Mouse (Mus musculus) heart, postnatal 0 days (tissue): ENCODE data around the gene Ccn1. TPM values are rescaled to one million over a fixed set of nuclear protein-coding genes. Genes with fewer than 3 reads are reported as not detected.

Experiments used
- ATAC-seq: fragments of 200-750 bp; cut with Nextera tagmentation; 2 replicates; pipeline ENCODE4 v1.8.0; 2017; ENCODE audit warnings: low read depth, moderate number of reproducible peaks, moderate library complexity; ENCODE audit not compliant: insufficient read depth
- DNase-seq: peaks from one replicate; pipeline ENCODE4 v3.0.0-alpha.2; 2016; ENCODE audit warnings: low spot score
- H3K27ac ChIP-seq: fragments of 300-500 bp; sonication (generic); 2 replicates; pipeline ENCODE4 v1.5.1; 2014; ENCODE audit warnings: low read depth, mild to moderate bottlenecking
- H3K27me3 ChIP-seq: fragments of 300-500 bp; sonication (generic); 2 replicates; pipeline ENCODE4 v1.6.1; 2014; ENCODE audit warnings: low read length, mixed read lengths; ENCODE audit not compliant: control insufficient read depth, insufficient read depth
- H3K36me3 ChIP-seq: fragments of 300-500 bp; sonication (generic); replicated peaks from 2 replicates; pipeline ENCODE4 v1.6.1; 2014; ENCODE audit warnings: low read length, mixed read lengths; ENCODE audit not compliant: control insufficient read depth, insufficient read depth
- H3K4me1 ChIP-seq: fragments of 300-500 bp; sonication (generic); 2 replicates; pipeline ENCODE4 v1.6.1; 2014; ENCODE audit warnings: antibody characterized with exemption; ENCODE audit not compliant: control insufficient read depth, insufficient read depth
- H3K4me2 ChIP-seq: fragments of 300-500 bp; sonication (generic); 2 replicates; pipeline ENCODE4 v1.6.1; 2014; ENCODE audit warnings: low read depth, mild to moderate bottlenecking, low read length, moderate library complexity
- H3K4me3 ChIP-seq: fragments of 300-500 bp; sonication (generic); 2 replicates; pipeline ENCODE4 v1.5.1; 2014; ENCODE audit warnings: low read depth, low read length
- H3K9ac ChIP-seq: fragments of 300-500 bp; sonication (generic); replicated peaks from 2 replicates; pipeline ENCODE4 v1.6.1; 2014; ENCODE audit warnings: low read depth, low read length, mixed read lengths
- H3K9me3 ChIP-seq: fragments of 300-500 bp; sonication (generic); replicated peaks from 2 replicates; pipeline ENCODE4 v1.6.1; 2016; ENCODE audit warnings: low read length; ENCODE audit not compliant: control insufficient read depth
- CTCF ChIP-seq: IDR thresholded peaks from 2 replicates; pipeline ENCODE4 v1.5.1; 2016; ENCODE audit warnings: antibody characterized with exemption, control low read depth, low read depth
- EP300 ChIP-seq: IDR thresholded peaks from 2 replicates; pipeline ENCODE4 v1.6.1; 2016; ENCODE audit warnings: antibody characterized with exemption, low read depth
- WGBS: fragments of 180-500 bp; shearing (Covaris S2); extraction: QIAGEN DNeasy Blood & Tissue Kit; methylation state at CpG from one replicate; pipeline ENCODE4 v1.1.7; 2014; 5-methylcytosine and 5-hydroxymethylcytosine counted together
- polyA plus RNA-seq: library from polyadenylated mRNA; unstranded; fragments of >200 nt; fragmentation: Nextera tagmentation; extraction: Ambion mirVana; gene quantifications from 2 replicates; pipeline ENCODE4 v1.2.1, GENCODE M21; 2015
- total RNA-seq: library from RNA; depleted of rRNA; stranded (reverse); fragments of >200 nt; gene quantifications from 2 replicates; pipeline ENCODE4 v1.2.3, GENCODE M21; 2014; ENCODE audit warnings: low replicate concordance; rRNA removed

The Ccn1 gene
- total RNA-seq (91.1 and 92.3 TPM in 2 replicates), polyA plus RNA-seq (31.3 and 34.0 TPM in 2 replicates)

DNA sequence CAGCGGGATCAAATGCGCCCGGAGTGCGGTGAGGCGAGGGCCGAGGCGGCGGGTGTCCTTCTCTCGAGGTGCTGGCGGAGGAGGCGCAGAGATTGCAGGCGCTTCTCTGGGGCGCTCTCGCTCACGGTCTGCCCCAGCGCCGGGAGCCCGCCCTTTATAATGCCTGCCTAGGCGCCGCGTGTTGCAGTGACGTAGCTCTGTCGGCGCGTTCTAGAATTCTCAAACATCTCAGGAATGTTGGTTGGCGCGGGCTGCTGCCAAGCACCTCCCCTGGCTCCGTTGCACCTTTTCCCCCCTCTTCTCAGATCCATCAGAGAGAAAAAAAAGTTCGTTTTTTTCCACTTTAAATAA lies at the start of gene Ccn1:
TSS of gene Ccn1 (minus strand) at position 130 of the 351 bp plus-strand sequence.
- DNase-seq (peak; percentile 94), ATAC-seq (peak; percentile 75)
- Histone ChIP-seq H3K27me3 (no peaks in the 10 kb centered on the region), H3K9ac (peak within 1 kb of the TSS; percentile 91), H3K4me2 (peak within 1 kb of the TSS; percentile 84), H3K9me3 (no peaks in the 10 kb centered on the region), H3K4me1 (peaks cover 24% of the 10 kb centered on the region), H3K36me3 (peaks cover 17% of the 10 kb centered on the region), H3K4me3 (peak within 1 kb of the TSS; percentile 70), H3K27ac (peak within 1 kb of the TSS; percentile 96)
- TF ChIP-seq EP300 (no peak), CTCF (no peak)
- under 1% methylated on average over 29 of the region's 29 CpGs for whole genome bisulfite sequencing

DNA sequence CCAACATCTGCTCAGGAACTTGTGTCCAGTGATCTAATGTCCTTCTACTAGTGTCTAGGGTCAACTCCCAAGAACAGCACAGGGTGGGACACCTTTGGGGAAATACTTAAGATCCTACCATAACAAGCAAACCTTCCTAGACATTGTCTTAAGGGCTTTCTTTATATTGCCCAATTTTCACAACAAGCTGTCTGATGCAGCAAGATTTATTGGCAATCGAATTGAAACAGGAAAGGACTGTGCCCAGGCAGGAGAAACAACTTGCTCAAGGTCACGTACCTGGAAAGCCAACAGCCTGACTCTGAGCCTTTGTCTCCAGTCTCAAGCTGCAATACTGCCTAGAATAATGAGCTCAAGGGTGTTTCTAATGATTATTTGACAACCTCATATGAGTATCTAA lies 43.6 kb upstream of the Ccn1 start:
- Histone ChIP-seq H3K9me3 (no peaks in the 10 kb centered on the region), H3K4me1 (no peaks in the 10 kb centered on the region), H3K27me3 (no peaks in the 10 kb centered on the region), H3K4me2 (no peak overlapping the region), H3K36me3 (no peaks in the 10 kb centered on the region), H3K27ac (no peak overlapping the region), H3K9ac (no peak overlapping the region), H3K4me3 (no peak overlapping the region)
- no peak for ATAC-seq
- no peak for DNase-seq
- TF ChIP-seq EP300: no peak
- TF ChIP-seq CTCF: no peak
- WGBS: 85% methylated on average over 2 of the region's 2 CpGs

DNA sequence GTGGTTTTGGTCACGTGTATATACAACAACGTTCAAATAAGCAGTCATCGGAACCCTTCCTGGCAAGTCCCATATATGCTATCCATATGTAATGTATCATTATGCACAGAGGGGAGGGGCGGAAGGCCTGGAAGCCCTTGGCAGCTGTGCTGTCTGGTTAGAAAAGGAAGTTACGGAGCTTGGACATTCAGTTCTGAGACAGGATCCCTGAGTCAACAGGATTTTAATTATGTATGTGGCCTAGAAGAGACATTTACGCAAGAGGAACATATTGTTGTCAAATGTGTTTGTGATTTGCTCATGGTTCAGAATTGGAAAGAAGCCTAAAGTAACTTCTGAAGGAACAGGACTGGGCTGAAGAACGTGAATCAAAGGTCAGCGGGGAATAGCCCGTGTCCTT lies 42.3 kb upstream of the Ccn1 start:
- Histone ChIP-seq H3K4me3 (no peak overlapping the region), H3K9ac (no peak overlapping the region), H3K36me3 (no peaks in the 10 kb centered on the region), H3K4me1 (no peaks in the 10 kb centered on the region), H3K27ac (no peak overlapping the region), H3K9me3 (no peaks in the 10 kb centered on the region), H3K4me2 (no peak overlapping the region), H3K27me3 (no peaks in the 10 kb centered on the region)
- ATAC-seq (peak; percentile 36; the same call in 1 of the 2 replicates), DNase-seq (no peak)
- TF ChIP-seq EP300: no peak
- 77% methylated on average over 9 of the region's 9 CpGs for WGBS

DNA sequence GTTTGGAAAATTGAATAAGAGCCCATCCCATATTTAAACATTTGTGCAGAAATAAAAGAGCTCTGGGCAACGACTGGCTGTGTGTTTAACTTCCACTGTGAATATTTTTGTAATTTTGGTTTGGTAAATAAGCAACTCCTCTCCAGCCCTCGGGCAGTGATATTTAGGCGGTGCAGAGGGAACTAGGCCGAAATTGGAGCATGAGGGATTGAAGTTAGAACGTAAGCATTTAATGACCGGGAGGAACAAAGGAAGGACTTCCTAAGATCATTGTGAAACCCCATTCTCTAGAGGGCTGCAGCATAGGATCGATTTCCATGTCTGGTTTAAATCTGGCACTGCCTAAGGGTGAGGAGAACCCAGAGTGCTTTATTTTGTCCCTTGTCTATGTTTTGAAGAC lies 41.6 kb upstream of the Ccn1 start:
- Histone ChIP-seq H3K4me1 (no peaks in the 10 kb centered on the region), H3K36me3 (no peaks in the 10 kb centered on the region), H3K27ac (no peak overlapping the region), H3K4me3 (no peak overlapping the region), H3K27me3 (no peaks in the 10 kb centered on the region), H3K4me2 (no peak overlapping the region), H3K9me3 (no peaks in the 10 kb centered on the region), H3K9ac (no peak overlapping the region)
- DNase-seq (no peak), ATAC-seq (no peak)
- TF ChIP-seq EP300 (no peak), CTCF (no peak)
- 71% methylated on average over 7 of the region's 7 CpGs for WGBS

DNA sequence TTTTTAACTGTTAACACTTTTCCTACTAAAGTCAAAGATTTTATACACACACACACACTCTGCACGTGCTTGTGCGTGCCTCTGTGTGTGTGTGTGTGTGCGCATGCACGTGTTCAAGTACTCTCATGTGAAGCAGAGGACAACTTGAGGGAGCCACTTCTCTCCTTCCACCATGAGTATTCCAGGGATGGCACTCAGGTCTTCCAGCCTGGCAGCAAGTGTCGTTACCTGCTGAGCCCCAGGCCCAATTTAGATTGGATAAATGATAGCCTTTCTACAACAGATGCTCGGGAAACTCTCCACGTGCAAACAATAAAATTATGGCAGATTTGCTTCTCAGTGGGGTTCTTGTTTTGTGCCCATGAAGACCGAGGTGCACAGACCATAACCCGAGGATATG lies 39.5 kb upstream of the Ccn1 start:
- WGBS: 92% methylated on average over 9 of the region's 9 CpGs
- no peak overlapping the region for H3K9ac ChIP-seq
- TF ChIP-seq CTCF: no peak
- TF ChIP-seq EP300: no peak
- ATAC-seq (no peak), DNase-seq (no peak)
- no peak overlapping the region for H3K4me2 ChIP-seq
- no peaks in the 10 kb centered on the region for H3K9me3 ChIP-seq
- no peak overlapping the region for H3K4me3 ChIP-seq
- H3K4me1 ChIP-seq: peaks cover 9% of the 10 kb centered on the region
- no peaks in the 10 kb centered on the region for H3K27me3 ChIP-seq
- no peaks in the 10 kb centered on the region for H3K36me3 ChIP-seq
- H3K27ac ChIP-seq: no peak overlapping the region

DNA sequence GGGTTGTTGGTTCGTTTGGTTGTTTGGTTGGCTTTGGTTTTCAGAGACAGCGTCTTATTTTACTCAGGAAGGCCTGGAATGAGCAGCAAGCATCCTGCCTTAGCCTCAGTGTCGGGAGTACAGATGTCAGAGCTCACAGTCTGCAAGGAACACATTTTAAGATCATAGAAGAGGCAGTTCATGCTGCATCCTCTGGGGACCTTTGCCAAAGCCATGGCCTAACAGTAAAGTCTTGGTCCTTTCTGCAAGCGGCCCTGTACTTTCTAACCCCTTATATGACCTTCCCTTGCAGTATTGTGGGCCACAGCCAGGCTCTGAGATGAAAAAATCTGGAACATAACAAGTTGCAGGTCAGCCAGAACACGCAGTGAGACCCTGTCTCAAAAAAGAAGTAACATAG lies 38.1 kb upstream of the Ccn1 start:
- H3K36me3 ChIP-seq: no peaks in the 10 kb centered on the region
- no peak for TF ChIP-seq CTCF
- TF ChIP-seq EP300: no peak
- DNase-seq (no peak), ATAC-seq (no peak)
- peaks cover 9% of the 10 kb centered on the region for H3K4me1 ChIP-seq
- no peak overlapping the region for H3K27ac ChIP-seq
- no peaks in the 10 kb centered on the region for H3K9me3 ChIP-seq
- no peak overlapping the region for H3K9ac ChIP-seq
- 61% methylated on average over 5 of the region's 5 CpGs for WGBS
- no peak overlapping the region for H3K4me3 ChIP-seq
- no peaks in the 10 kb centered on the region for H3K27me3 ChIP-seq
- H3K4me2 ChIP-seq: no peak overlapping the region
